Mouse (Mus musculus) forebrain, embryonic 10.5 days (tissue): ENCODE measurements at regions not wholly inside any gene's neighbourhood (a gene's known extent, or its start where the extent isn't known, plus 50 kb on each side); places are given as distances from the start of the nearest gene placed in this dataset.

Experiments
- DNase-seq: peaks from one replicate; pipeline ENCODE4 v3.0.0-alpha.2; 2017; ENCODE audit warnings: low spot score; ENCODE audit errors: extremely low spot score
- H3K27ac ChIP-seq: fragments of 300-500 bp; sonication (generic); 2 replicates; pipeline ENCODE4 v1.5.1; 2016; ENCODE audit warnings: mild to moderate bottlenecking
- H3K27me3 ChIP-seq: fragments of 300-500 bp; sonication (generic); 2 replicates; pipeline ENCODE4 v1.6.1; 2016; ENCODE audit warnings: mild to moderate bottlenecking; ENCODE audit not compliant: poor library complexity, severe bottlenecking
- H3K36me3 ChIP-seq: fragments of 300-500 bp; sonication (generic); replicated peaks from 2 replicates; pipeline ENCODE4 v1.6.1; 2016; ENCODE audit warnings: mild to moderate bottlenecking, moderate library complexity
- H3K4me1 ChIP-seq: fragments of 300-500 bp; sonication (generic); 2 replicates; pipeline ENCODE4 v1.6.1; 2016
- H3K4me3 ChIP-seq: fragments of 300-500 bp; sonication (generic); 2 replicates; pipeline ENCODE4 v1.5.1; 2016; ENCODE audit warnings: mild to moderate bottlenecking, moderate library complexity
- H3K9me3 ChIP-seq: fragments of 300-500 bp; sonication (generic); 2 replicates; pipeline ENCODE4 v1.6.1; 2016; ENCODE audit warnings: mild to moderate bottlenecking, moderate library complexity
- WGBS: fragments of 180-500 bp; shearing (Covaris S2); methylation state at CpG from one replicate; pipeline ENCODE4 v1.1.7; 2016; 5-methylcytosine and 5-hydroxymethylcytosine counted together

GRCm38 (mm10) chr10:17548629-17549580 is 174.1 kb upstream of the Cited2 start:
- WGBS, result 89% methylated on average over 14 of the region's 14 CpGs
- Histone ChIP-seq H3K4me1 (no peaks in the 10 kb centered on the region), H3K27ac (no peak overlapping the region), H3K9me3 (no peaks in the 10 kb centered on the region), H3K27me3 (no peaks in the 10 kb centered on the region), H3K4me3 (no peak overlapping the region), H3K36me3 (no peaks in the 10 kb centered on the region)
- no peak for DNase-seq

GRCm38 (mm10) chr10:17549711-17550637 is 173.0 kb upstream of the Cited2 start:
- H3K9me3 ChIP-seq, result no peaks in the 10 kb centered on the region
- no peaks in the 10 kb centered on the region for H3K36me3 ChIP-seq
- H3K27ac ChIP-seq, result no peak overlapping the region
- no peaks in the 10 kb centered on the region for H3K4me1 ChIP-seq
- no peak for DNase-seq
- H3K27me3 ChIP-seq, result no peaks in the 10 kb centered on the region
- no peak overlapping the region for H3K4me3 ChIP-seq
- 87% methylated on average over 6 of the region's 6 CpGs for WGBS

- Histone ChIP-seq H3K4me1 (no peaks in the 10 kb centered on the region), H3K27ac (no peak overlapping the region), H3K9me3 (no peaks in the 10 kb centered on the region), H3K4me3 (no peak overlapping the region), H3K36me3 (no peaks in the 10 kb centered on the region), H3K27me3 (no peaks in the 10 kb centered on the region)
- 91% methylated on average over 6 of the region's 6 CpGs for WGBS
- no peak for DNase-seq
Observed at GRCm38 (mm10) chr10:17550638-17551013, 172.4 kb upstream of the Cited2 start.

GRCm38 (mm10) chr10:17551869-17552268 is 171.1 kb upstream of the Cited2 start:
- no peaks in the 10 kb centered on the region for H3K9me3 ChIP-seq
- H3K4me3 ChIP-seq, result no peak overlapping the region
- no peaks in the 10 kb centered on the region for H3K36me3 ChIP-seq
- H3K27ac ChIP-seq, result no peak overlapping the region
- DNase-seq, result no peak
- H3K4me1 ChIP-seq, result no peaks in the 10 kb centered on the region
- no peaks in the 10 kb centered on the region for H3K27me3 ChIP-seq
- WGBS, result 90% methylated on average over 6 of the region's 6 CpGs

DNA sequence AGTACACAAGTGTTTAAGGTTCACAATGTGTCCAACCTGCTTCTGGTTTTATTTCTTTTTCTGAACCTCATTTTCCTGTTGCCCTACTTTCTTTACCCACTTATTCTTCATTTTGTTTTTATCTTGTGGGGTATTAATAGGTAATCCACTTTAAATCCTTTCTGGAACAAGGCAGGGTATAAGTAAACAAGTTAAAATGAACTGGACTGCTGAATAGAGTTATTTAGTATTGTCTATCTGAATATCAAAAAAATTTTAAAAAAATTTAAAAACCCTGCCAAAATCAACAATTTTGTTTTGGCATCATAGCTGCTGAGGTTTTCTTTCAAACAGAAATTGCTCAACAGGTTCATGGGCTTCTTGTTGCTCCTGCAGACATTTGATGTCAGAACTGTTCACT is 170.7 kb upstream of the Cited2 start:
- DNase-seq, result no peak
- Histone ChIP-seq H3K4me1 (no peaks in the 10 kb centered on the region), H3K27ac (no peak overlapping the region), H3K36me3 (no peaks in the 10 kb centered on the region), H3K4me3 (no peak overlapping the region), H3K27me3 (no peaks in the 10 kb centered on the region), H3K9me3 (no peaks in the 10 kb centered on the region)

DNA sequence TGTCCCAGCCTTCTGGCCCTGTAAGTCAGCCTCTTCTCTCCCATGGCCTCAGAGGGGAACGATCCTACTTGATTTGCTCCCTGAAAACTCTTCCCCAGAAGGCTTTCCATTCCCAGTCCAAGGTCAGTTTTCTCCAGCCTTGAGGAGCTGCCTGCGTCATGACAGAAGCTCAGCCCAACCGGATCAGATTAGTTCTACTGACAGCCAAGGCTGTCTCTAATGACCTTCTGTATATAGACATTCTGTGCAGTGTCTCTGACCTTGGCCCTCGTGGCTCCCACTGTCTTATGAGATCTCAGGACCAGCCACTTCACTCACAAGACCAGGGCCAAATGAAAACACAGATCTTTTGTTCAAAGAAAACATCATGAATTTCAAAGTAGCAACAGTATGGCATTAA is 166.6 kb upstream of the Cited2 start:
- Histone ChIP-seq H3K27ac (no peak overlapping the region), H3K27me3 (no peaks in the 10 kb centered on the region), H3K4me1 (peaks cover 22% of the 10 kb centered on the region), H3K9me3 (no peaks in the 10 kb centered on the region), H3K4me3 (no peak overlapping the region), H3K36me3 (no peaks in the 10 kb centered on the region)
- 89% methylated on average over 4 of the region's 4 CpGs for WGBS
- no peak for DNase-seq

DNA sequence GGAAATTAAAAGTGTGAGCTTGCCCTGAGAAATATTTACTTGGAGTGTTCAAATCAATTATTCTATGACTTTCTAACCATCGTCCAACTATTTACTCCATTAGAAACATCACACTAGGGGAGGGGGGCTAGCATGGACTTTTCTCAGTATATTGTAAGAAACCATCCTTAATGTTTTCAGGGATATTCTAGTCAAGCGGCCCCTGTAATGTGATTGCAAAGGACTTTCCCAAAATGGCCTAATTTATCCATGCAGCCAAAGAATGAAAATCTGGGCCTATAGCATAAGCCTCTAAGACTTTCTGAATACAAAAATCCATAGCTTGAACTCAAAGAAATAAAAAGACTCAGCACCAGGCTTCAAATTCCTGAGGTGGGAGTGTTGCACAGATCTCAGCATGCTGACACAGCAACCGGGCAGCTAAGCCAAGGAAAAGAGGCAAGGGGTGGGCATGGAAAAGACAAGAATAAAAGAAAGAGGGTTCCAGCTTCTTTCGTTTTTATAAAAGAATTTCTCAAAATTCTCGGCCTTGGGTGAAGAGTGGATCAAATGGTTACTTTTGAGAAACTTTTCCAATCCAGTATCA is 163.6 kb upstream of the Cited2 start:
- Histone ChIP-seq H3K4me3 (no peak overlapping the region), H3K36me3 (no peaks in the 10 kb centered on the region), H3K4me1 (peaks cover 40% of the 10 kb centered on the region), H3K27me3 (no peaks in the 10 kb centered on the region), H3K27ac (peak overlapping the region; percentile 66; the same call in 1 of the 2 replicates), H3K9me3 (no peaks in the 10 kb centered on the region)
- no peak for DNase-seq
- WGBS, result 27% methylated on average over 5 of the region's 5 CpGs

DNA sequence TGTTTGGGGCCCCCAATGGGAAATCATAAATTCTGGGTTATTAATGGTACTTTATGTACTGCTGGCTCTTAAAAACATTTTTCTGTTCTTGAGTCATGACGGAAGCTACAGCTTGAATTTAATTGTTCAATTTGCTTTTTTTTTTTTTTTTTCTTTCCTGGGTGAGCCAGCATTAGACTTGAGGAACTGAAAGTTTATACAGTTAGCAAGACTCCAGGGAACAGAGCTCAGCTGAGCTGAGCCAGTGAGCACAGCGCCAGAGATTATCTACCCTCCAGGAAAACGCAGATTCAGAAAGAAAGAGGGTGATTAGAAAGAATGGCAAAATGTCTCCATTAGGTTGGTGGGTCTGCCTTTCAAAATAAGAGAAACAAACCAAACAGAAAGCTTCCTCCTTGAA is 163.0 kb upstream of the Cited2 start:
- WGBS, result 25% methylated on average over 3 of the region's 3 CpGs
- Histone ChIP-seq H3K27me3 (no peaks in the 10 kb centered on the region), H3K27ac (peak overlapping the region; percentile 66), H3K36me3 (no peaks in the 10 kb centered on the region), H3K4me1 (peaks cover 40% of the 10 kb centered on the region), H3K4me3 (no peak overlapping the region), H3K9me3 (no peaks in the 10 kb centered on the region)
- no peak for DNase-seq

- no peaks in the 10 kb centered on the region for H3K36me3 ChIP-seq
- H3K4me3 ChIP-seq, result no peak overlapping the region
- 82% methylated on average over 7 of the region's 7 CpGs for WGBS
- peaks cover 40% of the 10 kb centered on the region for H3K4me1 ChIP-seq
- H3K27ac ChIP-seq, result no peak overlapping the region
- H3K27me3 ChIP-seq, result no peaks in the 10 kb centered on the region
- H3K9me3 ChIP-seq, result no peaks in the 10 kb centered on the region
- DNase-seq, result no peak
Observed at GRCm38 (mm10) chr10:17561466-17561865, 161.6 kb upstream of the Cited2 start.

DNA sequence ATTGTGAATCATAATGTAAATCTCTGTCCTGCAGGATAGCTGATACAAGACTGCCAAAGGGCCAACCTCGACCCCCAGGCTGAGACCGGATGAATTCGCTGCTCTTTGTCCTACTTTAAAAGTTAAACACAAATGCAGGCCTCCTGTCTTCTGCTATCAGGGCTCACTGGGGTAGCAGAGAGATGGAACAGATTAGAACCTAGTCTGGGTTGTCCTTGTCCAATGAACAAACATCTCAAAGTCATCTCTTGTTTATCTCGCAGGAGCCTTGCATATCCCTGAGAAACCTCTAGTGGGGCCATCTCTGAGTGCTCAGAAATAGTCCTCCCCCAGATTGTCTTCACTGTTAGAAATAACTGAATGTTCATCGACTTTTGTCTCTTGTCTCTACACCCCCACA is 161.0 kb upstream of the Cited2 start:
- no peaks in the 10 kb centered on the region for H3K9me3 ChIP-seq
- peaks cover 40% of the 10 kb centered on the region for H3K4me1 ChIP-seq
- H3K27ac ChIP-seq, result no peak overlapping the region
- WGBS, result 89% methylated on average over 5 of the region's 5 CpGs
- no peak overlapping the region for H3K4me3 ChIP-seq
- H3K27me3 ChIP-seq, result no peaks in the 10 kb centered on the region
- no peak for DNase-seq
- H3K36me3 ChIP-seq, result no peaks in the 10 kb centered on the region

DNA sequence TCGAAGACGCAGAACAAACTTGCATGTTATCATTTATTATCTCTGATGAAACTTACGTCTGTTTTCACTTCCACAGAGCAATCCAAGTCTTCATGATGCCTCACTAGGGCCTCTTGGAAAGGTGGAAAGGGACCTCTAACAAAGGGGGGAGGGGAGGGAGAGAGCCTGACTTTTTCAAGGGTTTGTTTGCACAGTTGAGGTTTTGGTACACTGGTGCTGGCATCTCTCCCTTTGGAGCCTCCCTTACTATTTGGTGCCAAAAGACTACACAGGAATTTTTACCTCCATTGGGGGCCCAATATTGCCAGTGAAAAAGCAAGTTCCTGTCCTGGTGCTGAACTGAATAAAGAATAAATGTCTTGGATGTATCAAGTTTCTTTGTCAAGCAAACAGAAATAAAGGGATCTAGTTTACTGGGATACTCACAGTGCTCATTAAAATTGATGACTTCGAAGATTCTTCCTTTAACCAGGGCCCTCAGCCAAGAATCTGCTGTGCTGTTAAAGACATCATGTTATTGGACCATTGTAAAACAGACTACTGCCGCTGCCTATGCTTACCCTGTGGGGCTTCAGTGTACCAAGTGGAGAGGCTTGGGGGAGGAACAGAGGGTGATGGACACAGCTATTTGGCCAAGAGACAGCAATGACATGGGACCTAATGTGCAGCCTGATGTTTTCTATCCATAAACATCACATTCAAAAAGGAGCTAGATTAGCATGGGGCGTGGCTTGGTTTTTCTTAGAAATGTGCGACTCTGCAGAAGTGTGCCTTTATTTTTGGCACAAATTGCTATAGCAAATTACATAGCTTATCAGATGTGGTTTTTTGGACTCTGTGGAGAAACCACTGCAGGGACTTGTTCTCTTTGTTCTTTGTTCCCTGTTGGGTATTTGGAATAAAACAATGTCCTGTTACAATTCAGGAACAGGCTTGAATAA is 160.3 kb upstream of the Cited2 start:
- Histone ChIP-seq H3K27ac (no peak overlapping the region), H3K4me1 (peaks cover 40% of the 10 kb centered on the region), H3K9me3 (no peaks in the 10 kb centered on the region), H3K27me3 (no peaks in the 10 kb centered on the region), H3K4me3 (no peak overlapping the region), H3K36me3 (no peaks in the 10 kb centered on the region)
- 88% methylated on average over 7 of the region's 7 CpGs for WGBS
- DNase-seq, result no peak

GRCm38 (mm10) chr10:17563351-17563749 is 159.7 kb upstream of the Cited2 start:
- no peak for DNase-seq
- Histone ChIP-seq H3K27ac (no peak overlapping the region), H3K4me1 (peaks cover 40% of the 10 kb centered on the region), H3K9me3 (no peaks in the 10 kb centered on the region), H3K36me3 (no peaks in the 10 kb centered on the region), H3K27me3 (no peaks in the 10 kb centered on the region), H3K4me3 (no peak overlapping the region)
- 80% methylated on average over 4 of the region's 4 CpGs for WGBS
